9 mouse cellular contexts compared by ENCODE assay signal in genomic region chr7:67435643-67436339, GRCm38 (mm10).
DNase-seq lines count a peak whose midpoint lies in the region; ATAC-seq and TF ChIP-seq lines count a peak whose summit lies in the region.
"Had no signal": no experiment of that assay in that cellular context is flagged by ENCODE, and none has a peak within 500 bp of the region (broad histone marks: within the 10 kb centered on the region; RNA-seq: fewer than 3 reads in every experiment).

No protein-coding gene starts in this region.

- DNase-seq in forebrain, postnatal 0 days: no peak
- DNase-seq in MEL (ENCODE audit: low read depth, low spot score): peak; percentile 23
- peak; percentile 75 for DNase-seq in lung, embryonic 14.5 days
- DNase-seq in urinary bladder, postnatal 25 days (ENCODE audit: low spot score): peak; percentile 44
- DNase-seq in right cerebral cortex, postnatal 4 days: no peak
- DNase-seq in left cerebral cortex, adult 9 months (ENCODE audit: low spot score in 2 of 2): no peak

- TF ChIP-seq POLR2A in MEL (IDR thresholded peaks at IDR 0.05; ENCODE audit: control insufficient read depth in 1 of 2, insufficient read depth in 1 of 2, low read depth in 1 of 2, low read length in 2 of 2, poor library complexity in 1 of 2): no peak

- 0 out of 2 replicates have a peak overlapping the region, but pooled peaks have one; percentile 25 for H3K27ac ChIP-seq in forebrain, embryonic 12.5 days
- H3K27ac ChIP-seq in forebrain, postnatal 0 days (ENCODE audit: low read depth, low read length): no peak overlapping the region
- no peak overlapping the region for H3K27ac ChIP-seq in MEL (ENCODE audit: control insufficient read depth, low read depth, low read length)
- peak overlapping the region; percentile 74 for H3K27ac ChIP-seq in heart, embryonic 12.5 days (ENCODE audit: poor library complexity, severe bottlenecking)
- peak overlapping the region; percentile 58; the same call in 1 of the 2 replicates for H3K27ac ChIP-seq in lung, embryonic 14.5 days (ENCODE audit: low read depth)
- H3K27ac ChIP-seq: limb, embryonic 12.5 days had no signal

- no peak overlapping the region for H3K4me3 ChIP-seq in forebrain, embryonic 12.5 days (replicated peaks)
- H3K4me3 ChIP-seq in forebrain, postnatal 0 days (ENCODE audit: low read depth, low read length): no peak overlapping the region
- no peak overlapping the region for H3K4me3 ChIP-seq in MEL (ENCODE audit: control insufficient read depth in 1 of 2, insufficient read depth in 1 of 2, low read depth in 2 of 2, low read length in 2 of 2)
- H3K4me3 ChIP-seq in heart, embryonic 12.5 days: no peak overlapping the region
- no peak overlapping the region for H3K4me3 ChIP-seq in lung, embryonic 14.5 days (ENCODE audit: low read depth, low read length)
- H3K4me3 ChIP-seq: limb, embryonic 12.5 days had no signal

- H3K4me1 ChIP-seq in forebrain, embryonic 12.5 days: peaks cover 8% of the 10 kb centered on the region
- H3K4me1 ChIP-seq in forebrain, postnatal 0 days (ENCODE audit: insufficient read depth): peaks cover 7% of the 10 kb centered on the region; the same call in 1 of the 2 replicates
- H3K4me1 ChIP-seq in MEL (ENCODE audit: control insufficient read depth in 1 of 2, insufficient read depth in 2 of 2, low read length in 2 of 2): no peaks in the 10 kb centered on the region
- H3K4me1 ChIP-seq in heart, embryonic 12.5 days (replicated peaks): peaks cover 32% of the 10 kb centered on the region
- H3K4me1 ChIP-seq in lung, embryonic 14.5 days (ENCODE audit: insufficient read depth): peaks cover 10% of the 10 kb centered on the region; the same call in 1 of the 2 replicates

- no peaks in the 10 kb centered on the region for H3K36me3 ChIP-seq in forebrain, embryonic 12.5 days (replicated peaks)
- H3K36me3 ChIP-seq in forebrain, postnatal 0 days (ENCODE audit: insufficient read depth): no peaks in the 10 kb centered on the region
- no peaks in the 10 kb centered on the region for H3K36me3 ChIP-seq in MEL (ENCODE audit: control insufficient read depth in 1 of 2, insufficient read depth in 2 of 2, low read length in 2 of 2)
- H3K36me3 ChIP-seq in heart, embryonic 12.5 days: no peaks in the 10 kb centered on the region
- no peaks in the 10 kb centered on the region for H3K36me3 ChIP-seq in lung, embryonic 14.5 days (ENCODE audit: insufficient read depth)
- H3K36me3 ChIP-seq: limb, embryonic 12.5 days had no signal

- no peak; the same call in 1 of the 2 replicates for ATAC-seq in forebrain, embryonic 12.5 days (ENCODE audit: low FRiP score)
- ATAC-seq in forebrain, postnatal 0 days: no peak
- ATAC-seq in heart, embryonic 12.5 days (ENCODE audit: insufficient number of reproducible peaks, low FRiP score): peak; percentile 63
- ATAC-seq in lung, embryonic 14.5 days (ENCODE audit: insufficient read depth): peak; percentile 55; the same call in 1 of the 2 replicates

- H3K4me2 ChIP-seq in forebrain, embryonic 12.5 days: no peak overlapping the region
- no peak overlapping the region for H3K4me2 ChIP-seq in forebrain, postnatal 0 days (ENCODE audit: low read depth)
- no peak overlapping the region for H3K4me2 ChIP-seq in heart, embryonic 12.5 days
- no peak overlapping the region for H3K4me2 ChIP-seq in lung, embryonic 14.5 days
- H3K4me2 ChIP-seq: limb, embryonic 12.5 days had no signal

- TF ChIP-seq EP300 in MEL (IDR thresholded peaks at IDR 0.05; ENCODE audit: low read depth in 1 of 2, low read length in 2 of 2): no peak

- H3K9me3 ChIP-seq in forebrain, embryonic 12.5 days: no peaks in the 10 kb centered on the region
- no peaks in the 10 kb centered on the region for H3K9me3 ChIP-seq in forebrain, postnatal 0 days (ENCODE audit: low read length)
- H3K9me3 ChIP-seq in MEL (replicated peaks; ENCODE audit: insufficient read depth, low read length): no peaks in the 10 kb centered on the region
- no peaks in the 10 kb centered on the region for H3K9me3 ChIP-seq in heart, embryonic 12.5 days (replicated peaks)
- no peaks in the 10 kb centered on the region for H3K9me3 ChIP-seq in lung, embryonic 14.5 days (ENCODE audit: low read depth, low read length)
- H3K9me3 ChIP-seq: limb, embryonic 12.5 days had no signal

- no peaks in the 10 kb centered on the region for H3K27me3 ChIP-seq in forebrain, embryonic 12.5 days
- no peaks in the 10 kb centered on the region for H3K27me3 ChIP-seq in forebrain, postnatal 0 days (ENCODE audit: insufficient read depth, low read length)
- H3K27me3 ChIP-seq in MEL (ENCODE audit: control insufficient read depth in 1 of 2, insufficient read depth in 2 of 2, low read length in 2 of 2): no peaks in the 10 kb centered on the region; a peak in 1 of 4 replicates
- H3K27me3 ChIP-seq in heart, embryonic 12.5 days (replicated peaks): no peaks in the 10 kb centered on the region
- no peaks in the 10 kb centered on the region for H3K27me3 ChIP-seq in lung, embryonic 14.5 days (ENCODE audit: insufficient read depth, low read length)
- H3K27me3 ChIP-seq: limb, embryonic 12.5 days had no signal

- no peak for TF ChIP-seq CTCF in forebrain, postnatal 0 days (IDR thresholded peaks at IDR 0.05; ENCODE audit: low read depth)
- no peak for TF ChIP-seq CTCF in MEL (IDR thresholded peaks at IDR 0.05 in 2 of 3, conservative IDR thresholded peaks at IDR 0.05 in 1 of 3; ENCODE audit: control insufficient read depth in 1 of 3, insufficient read depth in 1 of 3, low read depth in 2 of 3, low read length in 3 of 3, poor library complexity in 1 of 3, severe bottlenecking in 1 of 3)
- no peak for TF ChIP-seq CTCF in lung, embryonic 14.5 days (IDR thresholded peaks at IDR 0.05; ENCODE audit: low read depth)

- no peaks in the 10 kb centered on the region for H3K79me2 ChIP-seq in MEL (ENCODE audit: control insufficient read depth, insufficient read depth, low read length, poor library complexity)

- no peak overlapping the region for H3K9ac ChIP-seq in forebrain, embryonic 12.5 days
- H3K9ac ChIP-seq in forebrain, postnatal 0 days: no peak overlapping the region
- no peak overlapping the region for H3K9ac ChIP-seq in MEL (ENCODE audit: control insufficient read depth, low read depth, low read length, poor library complexity, severe bottlenecking)
- H3K9ac ChIP-seq in heart, embryonic 12.5 days: no peak overlapping the region
- H3K9ac ChIP-seq in lung, embryonic 14.5 days: no peak overlapping the region
- H3K9ac ChIP-seq: limb, embryonic 12.5 days had no signal

- 73% methylated on average over 11 of the region's 11 CpGs for WGBS in forebrain, embryonic 12.5 days
- WGBS in forebrain, postnatal 0 days: 37% methylated on average over 11 of the region's 11 CpGs
- 35% methylated on average over 11 of the region's 11 CpGs for WGBS in heart, embryonic 12.5 days
- WGBS in lung, embryonic 14.5 days: 49% methylated on average over 11 of the region's 11 CpGs

- TF ChIP-seq RAD21 in MEL (IDR thresholded peaks at IDR 0.05; ENCODE audit: low read depth, low read length): no peak

TF ChIP-seq in MEL, 35 proteins besides CTCF, POLR2A, EP300 and RAD21:
- no peak for TF ChIP-seq E2F4 (IDR thresholded peaks at IDR 0.05; ENCODE audit: borderline replicate concordance, low read depth, low read length)
- no peak for TF ChIP-seq MYB (IDR thresholded peaks at IDR 0.05; ENCODE audit: low read depth, low read length)
- TF ChIP-seq TAL1 (IDR thresholded peaks at IDR 0.05; ENCODE audit: low read length): no peak
- no peak for TF ChIP-seq NRF1 (IDR thresholded peaks at IDR 0.05; ENCODE audit: insufficient read depth, low read depth, low read length, poor library complexity, severe bottlenecking)
- TF ChIP-seq MYC (IDR thresholded peaks at IDR 0.05; ENCODE audit: low read depth, low read length): no peak
- no peak for TF ChIP-seq UBTF (IDR thresholded peaks at IDR 0.05; ENCODE audit: borderline replicate concordance, insufficient read depth, low read depth, low read length)
- TF ChIP-seq USF2 (IDR thresholded peaks at IDR 0.05; ENCODE audit: borderline replicate concordance in 1 of 2, insufficient read depth in 1 of 2, low read depth in 1 of 2, low read length in 2 of 2): no peak
- TF ChIP-seq ZMIZ1 (IDR thresholded peaks at IDR 0.05; ENCODE audit: low read depth, low read length): no peak
- no peak for TF ChIP-seq JUND (IDR thresholded peaks at IDR 0.05; ENCODE audit: low read depth, low read length)
- no peak for TF ChIP-seq MAX (IDR thresholded peaks at IDR 0.05; ENCODE audit: low read length)

Comparison
In these comparisons a context has a peak if more than half of its experiments do, and no peak if none do; other contexts are left out.
1. H3K27ac ChIP-seq: peak in forebrain, embryonic 12.5 days (single experiment), heart, embryonic 12.5 days (single experiment) and lung, embryonic 14.5 days (single experiment); none in forebrain, postnatal 0 days (single experiment) and MEL (single experiment).
2. ATAC-seq: peak in heart, embryonic 12.5 days (single experiment) and lung, embryonic 14.5 days (single experiment); none in forebrain, embryonic 12.5 days (single experiment) and forebrain, postnatal 0 days (single experiment).
3. DNase-seq: peak in MEL (single experiment), lung, embryonic 14.5 days (single experiment) and urinary bladder, postnatal 25 days (single experiment); none in forebrain, postnatal 0 days (single experiment), right cerebral cortex, postnatal 4 days (single experiment) and left cerebral cortex, adult 9 months (0 of 2).